Mouse (Mus musculus) small intestine, adult 10 weeks (tissue): ENCODE results near the gene Arhgap40. TPM values are rescaled to one million over a fixed set of nuclear protein-coding genes. Genes with fewer than 3 reads are reported as not detected.

Source experiments
- polyA plus RNA-seq: library from polyadenylated mRNA; stranded (reverse); fragments of 350-450 nt; fragmentation: Illumina TruSeq; extraction: RNeasy Lipid Tissue Mini Kit (QIAGEN cat#74804); gene quantifications from one replicate; pipeline ENCODE4 v1.2.3, GENCODE M21; 2014; ENCODE audit warnings: low replicate concordance

The Arhgap40 gene
- not detected for polyA plus RNA-seq

DNA sequence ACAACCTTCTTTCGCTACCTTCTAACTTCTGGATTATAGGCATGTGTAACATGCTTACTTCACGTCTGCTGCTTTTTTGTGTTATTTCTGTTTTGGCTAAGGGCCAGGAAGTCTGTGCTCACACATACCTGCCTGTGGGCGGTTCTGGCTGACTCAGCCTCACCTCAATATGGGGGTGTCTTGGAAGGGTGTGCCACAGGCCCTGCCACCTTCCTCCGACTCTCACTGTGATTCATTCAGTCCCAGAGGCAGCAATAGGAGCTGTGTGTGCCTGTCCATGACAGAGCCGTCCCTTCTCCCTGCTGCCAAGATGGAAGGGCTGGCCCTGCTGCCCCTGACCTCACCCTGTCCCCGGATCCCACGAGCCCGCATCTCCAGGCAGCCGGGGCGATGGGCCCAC is at the start of gene Arhgap40:
Gene Arhgap40 (plus strand): TSS at position 269 of the 400 bp plus-strand sequence.

GRCm38 (mm10) chr2:158501836-158502812 is 10.5 kb upstream of the Arhgap40 start, which contains the start of gene Adig:
Adig (plus strand) TSS chr2:158502612.

Other genes starting within 250 kb of the Arhgap40 start
- gene Lbp, start 206.3 kb upstream of the Arhgap40 start, polyA plus RNA-seq: 0.52 TPM
- 5.5 TPM for gene Snhg11, start 137.2 kb upstream of the Arhgap40 start, polyA plus RNA-seq
- gene Ralgapb, start 102.9 kb upstream of the Arhgap40 start, polyA plus RNA-seq: 34.4 TPM
- not detected for gene Adig, start 10.2 kb upstream of the Arhgap40 start, polyA plus RNA-seq
- gene Slc32a1, start 98.0 kb downstream of the Arhgap40 start, polyA plus RNA-seq: not detected
- gene Actr5, start 112.1 kb downstream of the Arhgap40 start, polyA plus RNA-seq: 0.59 TPM
- gene Ppp1r16b, start 152.6 kb downstream of the Arhgap40 start, polyA plus RNA-seq: 0.93 TPM